Mouse (Mus musculus) heart, embryonic 12.5 days (tissue): Measurements from ENCODE around the gene Prokr1. TPM values are rescaled to one million over a fixed set of nuclear protein-coding genes. Genes with fewer than 3 reads are reported as not detected.

Source experiments
- ATAC-seq: fragments of 200-750 bp; cut with Nextera tagmentation; 2 replicates; pipeline ENCODE4 v1.8.0; 2017; ENCODE audit warnings: moderate TSS enrichment, moderate library complexity; ENCODE audit not compliant: insufficient number of reproducible peaks, low FRiP score
- H3K27ac ChIP-seq: fragments of 300-500 bp; sonication (generic); 2 replicates; pipeline ENCODE4 v1.5.1; 2016; ENCODE audit warnings: mild to moderate bottlenecking, moderate library complexity; ENCODE audit not compliant: poor library complexity, severe bottlenecking
- H3K27me3 ChIP-seq: fragments of 300-500 bp; sonication (generic); replicated peaks from 2 replicates; pipeline ENCODE4 v1.6.1; 2016; ENCODE audit warnings: mild to moderate bottlenecking, moderate library complexity
- H3K36me3 ChIP-seq: fragments of 300-500 bp; sonication (generic); 2 replicates; pipeline ENCODE4 v1.6.1; 2016; ENCODE audit warnings: mild to moderate bottlenecking, moderate library complexity
- H3K4me1 ChIP-seq: fragments of 300-500 bp; sonication (generic); replicated peaks from 2 replicates; pipeline ENCODE4 v1.6.1; 2016; ENCODE audit warnings: mild to moderate bottlenecking
- H3K4me2 ChIP-seq: fragments of 300-500 bp; sonication (generic); 2 replicates; pipeline ENCODE4 v1.6.1; 2016; ENCODE audit warnings: mild to moderate bottlenecking, moderate library complexity
- H3K4me3 ChIP-seq: fragments of 300-500 bp; sonication (generic); 2 replicates; pipeline ENCODE4 v1.5.1; 2016; ENCODE audit warnings: mild to moderate bottlenecking
- H3K9ac ChIP-seq: fragments of 300-500 bp; sonication (generic); 2 replicates; pipeline ENCODE4 v1.6.1; 2016; ENCODE audit warnings: mild to moderate bottlenecking, moderate library complexity
- H3K9me3 ChIP-seq: fragments of 300-500 bp; sonication (generic); replicated peaks from 2 replicates; pipeline ENCODE4 v1.6.1; 2016; ENCODE audit warnings: mild to moderate bottlenecking, moderate library complexity
- WGBS: fragments of 180-500 bp; shearing (Covaris S2); methylation state at CpG from one replicate; pipeline ENCODE4 v1.1.7; 2016; 5-methylcytosine and 5-hydroxymethylcytosine counted together
- polyA plus RNA-seq: library from polyadenylated mRNA; unstranded; fragments of >200 nt; fragmentation: Nextera tagmentation; extraction: Ambion mirVana; gene quantifications from 2 replicates; pipeline ENCODE4 v1.2.1, GENCODE M21; 2016

The Prokr1 gene
- polyA plus RNA-seq, 1 experiment from 2014 or later, result 4.8 TPM

DNA sequence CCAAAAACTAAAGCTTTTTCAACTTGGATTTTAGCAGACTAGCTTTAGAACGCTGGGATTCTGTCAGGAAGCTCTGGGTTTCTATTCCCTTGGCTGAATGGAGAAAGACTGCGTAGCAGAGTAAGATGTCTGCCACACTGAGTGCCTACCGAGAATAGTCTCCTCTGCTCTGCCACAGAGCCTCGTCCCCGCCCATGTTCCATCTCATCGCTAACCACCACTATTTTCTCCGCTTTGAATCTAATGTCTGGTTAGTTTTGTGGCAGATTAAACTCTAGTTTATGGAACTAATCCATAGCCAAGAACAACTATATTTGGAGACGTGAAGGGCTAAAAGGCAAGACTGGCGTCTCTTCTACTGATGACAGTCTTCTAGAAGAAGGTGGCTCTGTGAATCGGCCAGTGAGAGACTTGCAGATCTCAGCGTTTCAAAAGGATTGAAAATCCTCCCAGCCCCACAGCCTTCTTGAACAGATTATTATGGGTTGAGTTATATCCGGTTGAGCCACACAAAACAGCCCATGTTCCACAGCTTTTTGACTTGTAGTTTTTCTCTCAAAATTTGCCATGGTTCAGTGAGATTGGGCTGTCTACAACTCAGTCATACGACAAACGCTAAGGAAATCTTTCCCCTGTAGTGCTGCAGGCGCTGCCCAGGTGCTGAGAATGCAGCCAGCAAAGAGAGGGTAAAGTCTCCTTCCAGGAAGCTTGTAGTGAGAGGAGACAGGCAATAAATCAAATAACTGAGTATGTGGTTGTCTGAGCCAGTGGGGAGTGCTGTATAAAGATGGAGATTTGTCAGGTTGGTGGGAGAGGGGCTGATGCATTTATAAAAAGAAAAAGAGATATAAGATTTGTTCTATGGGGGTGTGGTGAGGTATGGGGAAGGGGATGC is 51.9 kb downstream of the Prokr1 start:
- ATAC-seq, result no peak
- peaks cover 11% of the 10 kb centered on the region for H3K4me1 ChIP-seq
- no peaks in the 10 kb centered on the region for H3K9me3 ChIP-seq
- H3K27me3 ChIP-seq, result 0 out of 2 replicates have a peak, but pooled peaks cover 4% of the 10 kb centered on the region
- H3K27ac ChIP-seq, result no peak overlapping the region
- H3K36me3 ChIP-seq, result no peaks in the 10 kb centered on the region
- WGBS, result 75% methylated on average over 15 of the region's 15 CpGs
- H3K4me3 ChIP-seq, result no peak overlapping the region
- H3K4me2 ChIP-seq, result no peak overlapping the region
- no peak overlapping the region for H3K9ac ChIP-seq

DNA sequence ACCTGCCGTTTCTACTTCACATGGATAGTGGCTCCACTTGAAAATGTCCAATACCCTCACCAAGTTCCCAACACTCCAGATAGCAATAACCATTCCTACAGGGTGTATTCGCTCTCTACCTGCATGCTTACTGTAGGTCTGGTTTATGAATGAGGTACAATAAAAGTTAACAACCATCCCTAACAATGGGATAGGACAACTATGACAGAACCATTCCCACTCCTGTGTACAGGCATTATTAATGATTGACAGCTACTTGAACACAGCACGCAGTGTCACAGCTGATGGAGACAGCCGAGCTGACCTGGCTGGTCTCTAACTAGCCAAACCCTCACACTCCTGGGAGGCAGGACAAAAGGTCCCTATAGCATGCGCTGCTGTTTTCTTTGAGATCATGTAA is 52.9 kb downstream of the Prokr1 start:
- no peak overlapping the region for H3K4me2 ChIP-seq
- 72% methylated on average over 5 of the region's 5 CpGs for WGBS
- H3K36me3 ChIP-seq, result no peaks in the 10 kb centered on the region
- no peak for ATAC-seq
- H3K9me3 ChIP-seq, result no peaks in the 10 kb centered on the region
- no peak overlapping the region for H3K4me3 ChIP-seq
- H3K4me1 ChIP-seq, result peaks cover 11% of the 10 kb centered on the region
- H3K27ac ChIP-seq, result no peak overlapping the region
- no peak overlapping the region for H3K9ac ChIP-seq
- 0 out of 2 replicates have a peak, but pooled peaks cover 4% of the 10 kb centered on the region for H3K27me3 ChIP-seq

DNA sequence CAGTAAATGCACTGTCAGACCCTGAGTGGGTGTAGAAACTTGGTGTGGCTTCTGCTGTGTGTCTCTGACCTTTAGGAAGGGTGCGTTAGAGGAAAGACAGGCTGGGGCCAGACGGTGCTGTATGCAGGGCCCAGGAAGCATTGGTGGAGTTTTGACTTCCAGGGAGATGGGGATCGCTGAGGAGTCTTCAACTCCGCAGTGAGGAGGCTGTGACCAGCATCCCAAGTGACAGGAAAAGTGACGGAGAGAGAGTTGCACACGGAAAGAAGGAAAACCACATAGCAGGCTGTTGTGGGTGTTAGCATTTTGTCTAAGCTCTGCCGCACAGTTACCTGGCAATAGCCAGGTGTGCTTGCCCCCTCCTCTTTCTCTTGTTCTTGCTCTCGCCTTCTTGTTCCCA is 54.3 kb downstream of the Prokr1 start:
- Histone ChIP-seq H3K36me3 (no peaks in the 10 kb centered on the region), H3K4me2 (no peak overlapping the region), H3K4me3 (no peak overlapping the region), H3K4me1 (peaks cover 5% of the 10 kb centered on the region; the same call in 1 of the 2 replicates), H3K9ac (no peak overlapping the region), H3K27me3 (0 out of 2 replicates have a peak, but pooled peaks cover 4% of the 10 kb centered on the region), H3K9me3 (no peaks in the 10 kb centered on the region), H3K27ac (no peak overlapping the region)
- no peak for ATAC-seq
- WGBS, result 70% methylated on average over 8 of the region's 8 CpGs

DNA sequence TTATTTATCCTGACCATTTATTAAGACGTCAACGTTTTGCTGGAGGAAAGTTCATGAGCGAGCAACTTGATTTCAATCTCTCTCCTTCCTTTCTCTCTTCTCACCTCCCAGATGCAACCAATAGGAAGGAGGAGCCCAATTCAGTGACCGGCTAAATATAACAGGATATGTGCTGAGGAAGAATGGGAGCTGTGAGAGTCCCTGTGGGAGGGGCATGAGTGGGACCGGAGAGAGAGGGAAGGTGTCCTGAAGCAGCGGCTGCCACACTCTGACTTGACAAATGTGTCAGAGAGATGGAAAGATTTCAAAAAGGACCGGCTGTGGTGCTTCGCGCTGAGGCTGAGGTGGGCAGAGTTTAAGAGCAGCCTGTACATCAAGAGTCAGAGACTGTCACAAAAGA is 54.9 kb downstream of the Prokr1 start:
- WGBS, result 49% methylated on average over 9 of the region's 9 CpGs
- no peak overlapping the region for H3K4me2 ChIP-seq

DNA sequence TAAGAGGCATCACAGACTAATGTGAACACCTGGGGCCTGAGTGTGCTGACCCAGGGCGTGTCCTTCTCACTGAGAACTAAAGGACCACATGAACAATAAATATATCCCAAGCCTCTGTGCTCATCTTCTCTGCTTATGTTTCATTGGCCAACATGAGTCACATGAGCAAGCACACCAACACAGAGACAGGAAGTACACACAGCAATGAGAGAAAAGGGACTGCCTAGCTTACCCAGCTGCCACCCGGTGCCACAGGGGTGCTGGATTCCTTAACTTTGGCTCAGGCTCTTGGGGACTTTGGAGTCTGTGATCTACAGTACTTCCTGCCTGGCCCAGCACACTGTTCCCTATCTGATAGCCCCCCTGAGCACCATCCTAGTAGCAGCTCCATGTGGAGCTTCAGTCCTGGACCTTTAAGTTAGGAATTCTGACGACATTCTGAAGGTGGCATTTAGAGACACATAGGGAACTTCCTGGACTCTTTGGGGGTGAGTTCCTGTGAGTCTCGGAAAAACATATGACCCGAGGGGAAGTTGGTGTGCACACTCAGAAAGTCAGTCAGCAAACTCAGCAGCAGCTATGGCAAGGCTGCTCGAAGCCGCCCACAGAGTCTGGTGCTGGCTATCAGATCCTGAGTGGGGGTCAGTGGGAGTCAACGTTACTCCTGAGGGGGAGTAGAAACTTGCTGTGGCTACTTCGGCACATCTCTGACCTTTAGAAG is 55.5 kb downstream of the Prokr1 start:
- Histone ChIP-seq H3K9me3 (no peaks in the 10 kb centered on the region), H3K27ac (no peak overlapping the region), H3K4me2 (no peak overlapping the region), H3K4me1 (peaks cover 5% of the 10 kb centered on the region; the same call in 1 of the 2 replicates), H3K9ac (no peak overlapping the region), H3K27me3 (0 out of 2 replicates have a peak, but pooled peaks cover 4% of the 10 kb centered on the region), H3K4me3 (no peak overlapping the region), H3K36me3 (no peaks in the 10 kb centered on the region)
- WGBS, result 60% methylated on average over 9 of the region's 9 CpGs
- ATAC-seq, result no peak

More for the DNA sequence above, 54.9 kb downstream of the Prokr1 start:
- Histone ChIP-seq H3K27me3 (0 out of 2 replicates have a peak, but pooled peaks cover 4% of the 10 kb centered on the region), H3K4me1 (peaks cover 5% of the 10 kb centered on the region; the same call in 1 of the 2 replicates), H3K27ac (no peak overlapping the region), H3K9ac (no peak overlapping the region), H3K36me3 (no peaks in the 10 kb centered on the region), H3K4me3 (no peak overlapping the region), H3K9me3 (no peaks in the 10 kb centered on the region)
- ATAC-seq, result no peak

DNA sequence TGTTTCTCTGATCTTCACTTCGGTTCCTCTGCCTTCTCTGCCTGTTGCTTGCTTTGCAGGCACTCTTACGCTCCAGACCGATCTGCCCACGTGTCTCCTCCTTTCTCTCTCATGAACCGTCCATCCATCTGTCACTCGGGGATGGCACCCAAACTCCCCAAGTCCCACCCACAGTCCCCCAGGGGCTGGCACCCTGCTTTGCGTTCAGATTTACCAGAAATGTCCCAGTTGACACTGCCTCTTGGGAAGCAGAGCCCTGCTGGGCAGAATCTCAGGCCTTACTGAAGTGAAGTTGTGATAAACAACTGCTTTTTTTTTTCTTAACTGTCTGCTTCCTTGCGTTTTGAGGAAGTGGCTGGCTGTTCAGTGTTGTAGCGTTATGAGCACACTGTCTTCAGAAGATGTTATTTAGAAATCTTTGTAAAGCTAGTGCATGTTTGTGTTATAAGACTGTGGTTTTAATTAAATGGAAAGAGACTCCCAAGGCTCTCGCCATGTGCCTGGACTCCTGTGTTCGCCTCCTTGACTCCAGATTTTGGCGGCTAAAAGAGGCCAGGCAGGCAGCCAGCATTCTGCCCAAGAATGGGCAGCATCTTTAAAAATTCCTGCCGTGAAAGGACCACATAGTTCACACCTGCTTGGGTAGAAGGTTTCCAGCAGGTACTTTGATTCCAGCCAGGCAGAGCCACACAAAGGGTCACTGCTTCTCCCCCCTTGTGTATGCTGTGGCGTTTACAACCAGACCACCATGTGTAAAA is 57.4 kb downstream of the Prokr1 start, which contains the start of gene Arhgap25:
TSS of gene Arhgap25 (minus strand) at position 307 of the 758 bp plus-strand sequence.
- no peaks in the 10 kb centered on the region for H3K9me3 ChIP-seq
- no peak for ATAC-seq
- no peak within 1 kb of the TSS for H3K4me2 ChIP-seq
- H3K4me3 ChIP-seq, result no peak within 1 kb of the TSS
- 0 out of 2 replicates have a peak, but pooled peaks cover 5% of the 10 kb centered on the region for H3K27me3 ChIP-seq
- 54% methylated on average over 14 of the region's 14 CpGs for WGBS
- H3K4me1 ChIP-seq, result peaks cover 5% of the 10 kb centered on the region; the same call in 1 of the 2 replicates
- no peaks in the 10 kb centered on the region for H3K36me3 ChIP-seq
- H3K9ac ChIP-seq, result no peak within 1 kb of the TSS
- no peak within 1 kb of the TSS for H3K27ac ChIP-seq

DNA sequence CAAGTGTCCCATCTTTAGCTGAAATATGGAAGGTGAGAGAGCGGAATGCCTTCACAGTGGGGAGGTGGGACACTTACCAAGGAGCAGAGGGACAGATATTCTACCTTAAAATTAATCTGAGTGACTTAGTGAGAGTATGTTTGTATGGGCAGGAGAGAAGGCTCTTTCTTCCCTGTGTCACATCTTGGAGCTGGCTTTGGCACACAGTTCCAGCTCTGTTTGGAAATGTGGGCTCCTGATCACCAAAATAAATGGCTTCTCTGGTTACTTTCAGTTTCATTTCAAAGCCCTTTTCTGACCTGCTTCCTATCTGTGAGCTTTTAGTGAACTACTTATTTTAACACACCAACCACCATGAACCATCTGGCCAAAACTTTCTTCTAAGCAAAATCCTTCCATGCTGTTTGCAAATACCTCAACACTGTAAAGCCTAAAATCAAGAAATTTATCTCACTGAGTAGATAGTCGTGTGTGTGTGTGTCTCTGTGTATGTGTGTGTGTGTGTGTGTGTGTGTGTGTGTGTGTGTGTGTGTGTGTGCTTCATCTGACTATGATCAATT is 59.0 kb downstream of the Prokr1 start:
- no peak overlapping the region for H3K4me2 ChIP-seq
- no peaks in the 10 kb centered on the region for H3K9me3 ChIP-seq
- peaks cover 14% of the 10 kb centered on the region for H3K4me1 ChIP-seq
- H3K4me3 ChIP-seq, result no peak overlapping the region
- 0 out of 2 replicates have a peak, but pooled peaks cover 3% of the 10 kb centered on the region for H3K27me3 ChIP-seq
- H3K36me3 ChIP-seq, result no peaks in the 10 kb centered on the region
- H3K27ac ChIP-seq, result no peak overlapping the region
- H3K9ac ChIP-seq, result no peak overlapping the region
- WGBS, result 75% methylated on average over 2 of the region's 2 CpGs
- ATAC-seq, result no peak

DNA sequence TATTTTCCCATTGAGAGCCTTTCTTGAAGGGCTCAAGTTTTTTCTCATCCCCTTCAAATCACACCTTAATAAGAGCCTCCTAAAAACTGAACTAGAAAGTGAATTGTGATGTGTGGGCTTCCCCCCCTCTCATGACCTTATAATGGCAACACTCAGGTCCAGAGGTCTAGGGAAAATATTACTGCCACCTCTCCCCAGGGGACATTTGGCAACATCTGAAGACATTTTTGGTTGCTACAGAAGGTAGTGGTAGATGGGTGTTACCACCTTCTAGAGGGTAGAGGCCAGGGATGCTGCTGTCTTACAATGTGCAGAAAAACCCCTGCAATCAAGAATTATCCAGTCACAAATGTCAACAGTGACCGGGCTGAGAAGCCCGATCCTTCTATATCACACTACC is 60.2 kb downstream of the Prokr1 start:
- H3K36me3 ChIP-seq, result no peaks in the 10 kb centered on the region
- 61% methylated on average over 2 of the region's 2 CpGs for whole genome bisulfite sequencing
- peaks cover 14% of the 10 kb centered on the region for H3K4me1 ChIP-seq

More for the DNA sequence above, 60.2 kb downstream of the Prokr1 start:
- Histone ChIP-seq H3K4me2 (no peak overlapping the region), H3K27me3 (0 out of 2 replicates have a peak, but pooled peaks cover 3% of the 10 kb centered on the region), H3K9me3 (no peaks in the 10 kb centered on the region), H3K27ac (no peak overlapping the region), H3K4me3 (no peak overlapping the region), H3K9ac (no peak overlapping the region)
- ATAC-seq, result no peak
